Mouse (Mus musculus) testis, postnatal 14 days (tissue): Measurements from ENCODE around the gene Amacr.

Source experiments
- DNase-seq: peaks from one replicate; pipeline ENCODE4 v3.0.0; 2021; ENCODE audit warnings: low spot score

The Amacr gene

GRCm38 (mm10) chr15:10990411-10990810, 8.9 kb downstream of the Amacr start:
- DNase-seq: no peak

GRCm38 (mm10) chr15:10991566-10991965, 10.0 kb downstream of the Amacr start:
- DNase-seq: no peak

GRCm38 (mm10) chr15:10999832-11000231, 18.3 kb downstream of the Amacr start:
- no peak for DNase-seq

DNA sequence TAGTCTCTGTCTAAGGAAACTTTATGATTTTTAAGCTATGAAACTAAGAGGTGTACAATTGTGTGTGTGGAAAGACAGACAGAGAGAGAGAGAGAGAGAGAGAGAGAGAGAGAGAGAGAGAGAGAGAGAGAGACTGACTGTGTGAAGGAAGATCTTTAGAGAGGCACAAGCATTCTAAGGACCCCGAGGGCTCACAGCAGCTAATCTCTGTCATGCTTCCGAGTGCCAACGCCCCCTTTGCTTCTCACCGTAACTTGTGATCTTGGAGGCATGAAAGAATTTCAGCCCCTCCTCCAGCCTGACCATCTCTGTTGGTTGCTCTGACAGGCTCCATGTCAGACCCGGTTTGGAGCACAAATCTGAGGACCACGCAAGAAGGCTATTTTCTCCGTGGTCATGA, 18.9 kb downstream of the Amacr start, which contains the start of gene Slc45a2:
Slc45a2 (plus strand) TSS at position 301 of the 400 bp plus-strand sequence.
- no peak for DNase-seq

GRCm38 (mm10) chr15:11003791-11004190, 22.2 kb downstream of the Amacr start:
- DNase-seq: no peak

DNA sequence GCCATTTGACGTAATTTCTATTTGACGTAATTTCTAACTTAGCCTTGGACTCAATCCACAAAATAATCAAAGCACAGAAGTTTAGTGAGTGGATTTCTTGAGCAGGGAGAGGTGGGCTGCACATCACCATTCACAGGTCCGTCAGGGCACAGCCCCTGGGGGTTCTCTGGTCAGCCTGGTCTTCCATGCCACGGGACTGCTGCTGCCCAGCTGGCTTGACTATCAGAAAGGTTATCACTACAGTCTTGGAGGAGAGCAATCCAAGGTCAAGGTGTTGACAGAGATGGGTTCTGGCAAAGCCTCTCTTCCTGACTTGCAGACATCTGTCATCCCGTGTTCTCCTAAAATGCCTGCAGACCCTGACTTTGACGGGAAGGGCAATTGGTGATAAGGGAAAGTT, 23.1 kb downstream of the Amacr start:
- DNase-seq: no peak

- no peak for DNase-seq
Observed at GRCm38 (mm10) chr15:11008756-11009155, 27.2 kb downstream of the Amacr start.

DNA sequence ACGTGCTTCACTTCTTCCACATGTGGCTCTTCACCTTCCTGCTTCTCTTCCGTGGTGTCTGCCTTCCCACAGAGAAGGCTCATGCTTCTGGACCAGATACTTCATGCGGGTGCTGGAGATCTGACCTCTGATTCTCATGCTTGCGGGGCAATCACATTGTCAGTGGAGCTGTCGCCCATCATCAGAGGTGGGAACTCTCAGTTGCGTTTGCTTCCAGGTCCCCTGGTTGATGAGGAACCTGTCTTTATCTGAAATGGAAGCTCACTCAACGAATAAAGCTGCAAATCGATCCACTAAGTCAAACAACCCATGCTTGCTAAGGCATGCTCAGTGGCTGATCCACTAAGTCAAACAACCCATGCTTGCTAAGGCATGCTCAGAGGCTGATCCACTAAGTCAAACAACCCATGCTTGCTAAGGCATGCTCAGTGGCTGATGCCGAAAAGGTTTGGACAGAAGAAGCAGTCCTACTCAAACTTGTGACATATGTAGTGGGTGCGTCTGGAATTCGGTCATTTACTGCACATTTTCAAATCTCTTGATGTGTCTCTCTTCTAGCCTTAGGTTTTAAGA, 29.5 kb downstream of the Amacr start:
- DNase-seq: no peak

GRCm38 (mm10) chr15:11014931-11015330, 33.4 kb downstream of the Amacr start:
- no peak for DNase-seq

DNA sequence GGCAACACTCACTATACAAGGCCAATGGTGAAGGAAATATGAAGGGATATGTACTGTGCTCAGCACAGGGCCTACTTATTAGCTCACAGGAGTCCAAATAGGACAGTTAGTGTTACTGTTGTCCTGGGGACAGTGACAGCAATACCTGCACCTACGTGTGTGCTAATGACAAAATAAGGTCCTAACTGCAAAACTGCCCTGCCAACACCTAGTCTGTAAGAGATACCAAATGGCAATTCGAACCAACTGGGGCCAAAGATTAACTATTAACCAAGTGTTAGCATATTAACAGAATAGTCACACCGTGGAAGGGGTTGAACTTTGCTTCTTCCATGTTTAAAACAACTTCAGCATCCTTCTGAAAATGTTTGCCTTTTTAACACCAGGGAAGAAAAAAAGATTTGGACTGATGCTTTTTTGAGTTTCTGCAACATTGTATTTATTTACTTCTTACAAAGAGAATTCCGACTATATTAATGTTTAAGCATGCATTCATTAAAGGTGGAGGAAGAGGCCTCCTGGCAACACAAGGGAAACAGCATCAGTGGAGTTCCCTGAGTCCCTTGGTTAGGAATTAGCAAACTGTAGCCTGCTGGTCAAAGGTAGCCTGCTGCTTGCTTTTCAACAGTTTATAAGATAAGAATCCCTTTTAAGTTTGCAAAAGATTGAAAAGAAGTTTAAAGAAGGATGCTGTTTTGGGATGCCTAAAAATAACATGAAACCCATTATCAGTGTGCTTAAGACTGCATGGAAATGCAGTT, 45.4 kb downstream of the Amacr start:
- no peak for DNase-seq

DNA sequence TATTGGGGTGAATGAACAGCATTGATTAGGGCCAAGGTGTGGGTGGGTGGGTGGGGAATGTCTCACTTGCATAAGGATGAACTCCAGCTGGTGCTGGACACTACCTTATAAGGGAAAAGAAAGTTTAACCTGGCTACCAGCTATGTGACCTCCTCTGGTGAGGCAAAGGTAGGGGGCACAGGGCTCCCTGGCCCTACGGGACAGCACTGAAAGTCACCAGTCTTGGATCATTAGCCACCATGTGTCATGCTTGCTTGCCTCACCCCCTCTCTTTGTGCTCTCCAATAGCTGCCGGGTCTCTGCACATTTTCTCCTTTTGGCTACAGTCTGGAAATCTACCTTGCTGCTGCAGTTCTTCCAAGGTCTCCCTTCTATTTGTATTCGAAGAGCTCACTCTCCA, 48.6 kb downstream of the Amacr start:
- DNase-seq: no peak

- no peak for DNase-seq
Observed at GRCm38 (mm10) chr15:11035947-11036474, 54.5 kb downstream of the Amacr start.

DNA sequence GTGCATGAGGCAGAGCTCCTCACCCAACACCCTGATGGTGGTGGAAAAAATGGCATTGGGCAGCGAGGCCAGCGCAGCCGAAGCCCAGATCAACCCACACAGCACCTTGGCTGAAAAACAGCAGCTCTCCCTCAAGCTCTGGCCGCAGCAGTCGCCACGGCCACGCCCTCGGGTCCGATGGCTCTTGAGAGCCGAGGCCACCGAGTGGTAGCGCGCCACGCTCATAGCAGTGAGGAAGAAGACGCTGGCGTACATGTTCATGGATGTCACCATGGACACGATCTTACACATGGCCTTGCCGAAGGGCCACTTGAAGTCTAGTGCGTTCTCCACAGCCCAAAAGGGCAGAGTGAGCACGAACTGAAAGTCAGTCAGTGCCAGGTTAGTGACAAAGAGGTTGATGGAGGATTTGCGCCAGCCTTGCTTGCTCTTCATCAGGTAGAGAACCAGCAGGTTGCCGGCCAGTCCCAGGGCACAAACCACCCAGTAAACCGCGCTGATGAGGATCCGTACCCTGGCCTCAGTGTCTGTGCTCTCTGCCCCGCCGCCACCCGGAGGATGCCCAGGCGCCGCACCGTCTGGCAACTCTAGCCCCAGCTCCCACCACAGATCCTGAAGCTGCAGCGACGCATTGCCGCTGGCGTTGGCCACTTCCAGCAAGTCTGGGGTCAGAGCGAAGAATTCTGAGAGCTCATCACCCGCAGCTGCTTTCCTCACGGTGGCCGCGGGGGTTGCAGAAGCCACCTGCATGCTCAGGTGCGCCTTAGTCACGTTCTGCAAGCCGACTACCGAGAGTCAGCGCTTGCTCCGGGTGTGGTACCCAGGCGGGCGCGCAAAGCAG, 55.2 kb downstream of the Amacr start:
- DNase-seq: no peak

DNA sequence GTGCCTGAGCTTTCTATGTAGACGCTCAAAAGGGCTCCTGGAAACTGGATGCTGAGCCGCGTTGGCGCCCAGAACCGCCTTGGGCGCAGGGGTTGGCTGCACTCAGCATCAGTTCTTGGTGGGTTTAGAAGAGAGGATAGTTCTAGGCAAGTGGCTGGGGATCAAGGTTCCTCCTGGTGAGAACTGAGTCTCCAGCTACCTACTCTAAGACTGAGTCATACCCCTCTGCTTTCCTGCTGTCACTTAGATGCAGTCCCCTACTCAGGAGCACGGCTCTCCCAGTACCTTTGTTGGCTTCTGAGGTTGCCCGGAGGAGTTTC, 55.8 kb downstream of the Amacr start:
- DNase-seq: no peak

- DNase-seq: no peak
Observed at GRCm38 (mm10) chr15:11037711-11038110, 56.2 kb downstream of the Amacr start, which contains the start of gene Rxfp3. Rxfp3 (minus strand) TSS chr15:11037991.

- DNase-seq: no peak
Observed at GRCm38 (mm10) chr15:11038476-11038875, 56.9 kb downstream of the Amacr start.

GRCm38 (mm10) chr15:11040067-11040466, 58.5 kb downstream of the Amacr start:
- no peak for DNase-seq

DNA sequence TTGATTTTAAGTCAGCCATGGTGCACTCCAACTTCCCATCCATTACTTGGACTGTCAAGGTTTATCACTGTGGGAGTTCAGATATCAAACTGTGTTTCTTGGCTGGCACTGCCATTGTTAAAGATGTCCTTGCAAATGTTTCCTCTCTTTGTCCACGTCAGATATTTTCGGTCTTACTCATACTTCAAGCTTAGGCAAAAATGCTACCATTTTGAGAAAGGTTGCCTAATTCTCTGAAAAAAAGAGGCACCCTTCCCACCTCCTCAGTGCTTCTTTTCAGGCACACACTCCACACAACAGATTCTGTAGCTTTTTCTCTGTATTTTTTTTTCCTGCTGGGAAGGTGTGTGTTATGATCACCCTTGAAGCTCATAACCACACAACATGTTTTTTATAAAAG, 59.7 kb downstream of the Amacr start:
- DNase-seq: no peak

DNA sequence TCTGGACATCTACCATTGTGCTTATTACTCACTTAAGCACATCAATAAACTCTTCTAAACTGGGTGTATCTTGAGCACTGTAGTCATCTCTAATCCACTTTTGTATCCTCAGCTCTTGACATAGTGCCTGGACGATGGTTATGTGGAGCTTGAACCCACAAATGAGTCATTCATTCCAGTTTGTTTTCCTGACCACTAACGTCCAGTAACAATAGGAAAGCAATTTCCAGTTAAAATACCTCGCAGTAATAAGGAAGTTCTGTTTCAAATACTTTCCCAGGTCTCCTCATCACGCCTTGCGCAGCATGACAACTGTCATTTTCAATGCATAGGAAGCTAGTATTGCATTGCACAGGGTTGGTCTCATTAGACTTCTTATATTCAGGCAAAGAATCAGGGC, 61.3 kb downstream of the Amacr start:
- DNase-seq: no peak
